Mouse (Mus musculus) activated CD4-positive, CD25-positive, alpha-beta regulatory T cell, adult 9 weeks (primary cell): Measurements from ENCODE around the gene Hist1h2bb. TPM values are rescaled to one million over a fixed set of nuclear protein-coding genes. Genes with fewer than 3 reads are reported as not detected.

ENCODE experiments used
- polyA plus RNA-seq: library from polyadenylated mRNA; unstranded; fragments of 100-300 nt; shearing (Covaris generic); gene quantifications from one replicate; pipeline ENCODE4 v1.2.1, GENCODE M21; 2017

Hist1h2bb gene
- polyA plus RNA-seq = 1.2 TPM

GRCm38 (mm10) chr13:23746201-23747080 is at the start of gene Hist1h2bb:
Hist1h2bb (plus strand) TSS chr13:23746734.

GRCm38 (mm10) chr13:23698300-23698693 is 48.2 kb upstream of the Hist1h2bb start, which contains the start of gene Hist1h4c:
Hist1h4c (minus strand) TSS chr13:23698454.

GRCm38 (mm10) chr13:23710374-23711089 is 36.0 kb upstream of the Hist1h2bb start, which contains the start of gene Hfe:
Hfe (minus strand) TSS chr13:23710854.

GRCm38 (mm10) chr13:23738677-23739068 is 7.9 kb upstream of the Hist1h2bb start, which contains the start of gene Hist1h1c:
Hist1h1c (plus strand) TSS chr13:23738808.

GRCm38 (mm10) chr13:23745381-23746161 is 963 bp upstream of the Hist1h2bb start, which contains the start of gene Hist1h3c:
Hist1h3c (minus strand) TSS chr13:23745602.

GRCm38 (mm10) chr13:23750839-23751477 is 4.4 kb downstream of the Hist1h2bb start, which contains the start of gene Hist1h2ab:
Hist1h2ab (plus strand) TSS chr13:23751126.

GRCm38 (mm10) chr13:23752067-23752741 is 5.7 kb downstream of the Hist1h2bb start, which contains the start of gene Hist1h3b:
Hist1h3b (plus strand) TSS chr13:23752267.

GRCm38 (mm10) chr13:23756790-23757189 is 10.3 kb downstream of the Hist1h2bb start, which contains the start of gene Hist1h4b:
Hist1h4b (plus strand) TSS chr13:23757013.

GRCm38 (mm10) chr13:23760972-23761864 is 14.7 kb downstream of the Hist1h2bb start, which contains the start of gene Hist1h4a:
Hist1h4a (minus strand) TSS chr13:23761230.

GRCm38 (mm10) chr13:23761871-23762821 is 15.6 kb downstream of the Hist1h2bb start, which contains the start of gene Hist1h3a:
Hist1h3a (minus strand) TSS chr13:23762386.

GRCm38 (mm10) chr13:23763586-23764323 is 17.2 kb downstream of the Hist1h2bb start, which contains the start of gene Hist1h1a:
Hist1h1a (plus strand) TSS chr13:23763666.

GRCm38 (mm10) chr13:23769613-23770012 is 23.1 kb downstream of the Hist1h2bb start, which contains the start of gene Trim38:
Trim38 (plus strand) TSS chr13:23769913.

Other genes starting within 250 kb of the Hist1h2bb start
- 3.7 TPM for gene Hist1h4h, start 215.7 kb upstream of the Hist1h2bb start, polyA plus RNA-seq
- gene Hist1h2af, start 212.8 kb upstream of the Hist1h2bb start, polyA plus RNA-seq = not detected
- 0.77 TPM for gene Hist1h3g, start 211.3 kb upstream of the Hist1h2bb start, polyA plus RNA-seq
- not detected for gene Hist1h2bh, start 203.3 kb upstream of the Hist1h2bb start, polyA plus RNA-seq
- gene Hist1h3f, start 202.7 kb upstream of the Hist1h2bb start, polyA plus RNA-seq = not detected
- gene Hist1h4f, start 195.1 kb upstream of the Hist1h2bb start, polyA plus RNA-seq = 0.90 TPM
- gene Hist1h1d, start 193.5 kb upstream of the Hist1h2bb start, polyA plus RNA-seq = 0.50 TPM
- 1.3 TPM for gene Hist1h3e, start 184.4 kb upstream of the Hist1h2bb start, polyA plus RNA-seq
- 6.5 TPM for gene Hist1h2ae, start 175.5 kb upstream of the Hist1h2bb start, polyA plus RNA-seq
- gene Hist1h2bg, start 175.3 kb upstream of the Hist1h2bb start, polyA plus RNA-seq = 6.1 TPM
- gene Hist1h2bf, start 172.5 kb upstream of the Hist1h2bb start, polyA plus RNA-seq = 1.1 TPM
- gene Hist1h2ad, start 172.4 kb upstream of the Hist1h2bb start, polyA plus RNA-seq = not detected
- gene Hist1h3d, start 171.0 kb upstream of the Hist1h2bb start, polyA plus RNA-seq = not detected
- 40.6 TPM for gene Hist1h4d, start 165.1 kb upstream of the Hist1h2bb start, polyA plus RNA-seq
- gene Hist1h2be, start 125.6 kb upstream of the Hist1h2bb start, polyA plus RNA-seq = 5.0 TPM
- 15.3 TPM for gene Hist1h1e, start 124.2 kb upstream of the Hist1h2bb start, polyA plus RNA-seq
- gene Hist1h2ac, start 62.8 kb upstream of the Hist1h2bb start, polyA plus RNA-seq = 0.24 TPM
- 13.7 TPM for gene Hist1h2bc, start 62.5 kb upstream of the Hist1h2bb start, polyA plus RNA-seq
- gene Hist1h1t, start 50.9 kb upstream of the Hist1h2bb start, polyA plus RNA-seq = not detected
- 4.1 TPM for gene Hist1h4c, start 48.3 kb upstream of the Hist1h2bb start, polyA plus RNA-seq
- 0.76 TPM for gene Hfe, start 35.9 kb upstream of the Hist1h2bb start, polyA plus RNA-seq
- 15.9 TPM for gene Hist1h1c, start 7.9 kb upstream of the Hist1h2bb start, polyA plus RNA-seq
- gene Hist1h3c, start 1.1 kb upstream of the Hist1h2bb start, polyA plus RNA-seq = not detected
- gene Hist1h2ab, start 4.4 kb downstream of the Hist1h2bb start, polyA plus RNA-seq = 2.7 TPM
- gene Hist1h3b, start 5.5 kb downstream of the Hist1h2bb start, polyA plus RNA-seq = not detected
- gene Hist1h4b, start 10.3 kb downstream of the Hist1h2bb start, polyA plus RNA-seq = 18.1 TPM
- gene Hist1h4a, start 14.5 kb downstream of the Hist1h2bb start, polyA plus RNA-seq = not detected
- 2.4 TPM for gene Hist1h3a, start 15.7 kb downstream of the Hist1h2bb start, polyA plus RNA-seq
- 1.8 TPM for gene Hist1h1a, start 16.9 kb downstream of the Hist1h2bb start, polyA plus RNA-seq
- gene Trim38, start 23.2 kb downstream of the Hist1h2bb start, polyA plus RNA-seq = not detected
- not detected for gene Slc17a2, start 60.3 kb downstream of the Hist1h2bb start, polyA plus RNA-seq
- gene Slc17a3, start 92.7 kb downstream of the Hist1h2bb start, polyA plus RNA-seq = not detected
- not detected for gene Slc17a1, start 121.0 kb downstream of the Hist1h2bb start, polyA plus RNA-seq
- not detected for gene Slc17a4, start 168.3 kb downstream of the Hist1h2bb start, polyA plus RNA-seq
- not detected for gene Hist1h2ba, start 187.4 kb downstream of the Hist1h2bb start, polyA plus RNA-seq
- gene Hist1h2aa, start 187.7 kb downstream of the Hist1h2bb start, polyA plus RNA-seq = not detected
- not detected for gene Scgn, start 244.5 kb downstream of the Hist1h2bb start, polyA plus RNA-seq